Mouse (Mus musculus) olfactory bulb, adult 2 months (tissue): ENCODE results near the gene P4hb. TPM values are rescaled to one million over a fixed set of nuclear protein-coding genes. Genes with fewer than 3 reads are reported as not detected.

Source experiments
- H3K27ac ChIP-seq: fragments of 200-500 bp; 2 replicates; pipeline ENCODE4 v1.5.1; 2012; ENCODE audit warnings: low read depth, low read length; ENCODE audit not compliant: insufficient read depth
- H3K4me1 ChIP-seq: fragments of 200-500 bp; 2 replicates; pipeline ENCODE4 v1.6.1; 2012; ENCODE audit warnings: low read length; ENCODE audit not compliant: control insufficient read depth, insufficient read depth
- H3K4me3 ChIP-seq: fragments of 200-500 bp; 2 replicates; pipeline ENCODE4 v1.5.1; 2012; ENCODE audit warnings: mild to moderate bottlenecking, low read depth, low read length, moderate library complexity; ENCODE audit not compliant: insufficient read depth
- CTCF ChIP-seq: fragments of 200-500 bp; IDR thresholded peaks from 2 replicates; pipeline ENCODE4 v1.5.1; 2012; ENCODE audit warnings: low read depth, mild to moderate bottlenecking, low read length, moderate library complexity; ENCODE audit not compliant: insufficient read depth
- POLR2A ChIP-seq: fragments of 200-500 bp; IDR thresholded peaks from 2 replicates; pipeline ENCODE4 v1.6.1; 2012; ENCODE audit warnings: mild to moderate bottlenecking, low read depth, low read length, moderate library complexity; ENCODE audit not compliant: insufficient read depth
- WGBS: fragments of 180-500 bp; shearing (Covaris S2); methylation state at CpG from one replicate; pipeline ENCODE4 v1.1.7; 2018; 5-methylcytosine and 5-hydroxymethylcytosine counted together
- polyA plus RNA-seq: library from polyadenylated mRNA; stranded (reverse); fragments of >200 nt; gene quantifications from 2 replicates; pipeline ENCODE4 v1.2.4, GENCODE M21; 2012; ENCODE audit warnings: low replicate concordance; ENCODE audit not compliant: missing spikeins, insufficient read depth, insufficient read length

The P4hb gene
- polyA plus RNA-seq, 1 experiment: 309 TPM

DNA sequence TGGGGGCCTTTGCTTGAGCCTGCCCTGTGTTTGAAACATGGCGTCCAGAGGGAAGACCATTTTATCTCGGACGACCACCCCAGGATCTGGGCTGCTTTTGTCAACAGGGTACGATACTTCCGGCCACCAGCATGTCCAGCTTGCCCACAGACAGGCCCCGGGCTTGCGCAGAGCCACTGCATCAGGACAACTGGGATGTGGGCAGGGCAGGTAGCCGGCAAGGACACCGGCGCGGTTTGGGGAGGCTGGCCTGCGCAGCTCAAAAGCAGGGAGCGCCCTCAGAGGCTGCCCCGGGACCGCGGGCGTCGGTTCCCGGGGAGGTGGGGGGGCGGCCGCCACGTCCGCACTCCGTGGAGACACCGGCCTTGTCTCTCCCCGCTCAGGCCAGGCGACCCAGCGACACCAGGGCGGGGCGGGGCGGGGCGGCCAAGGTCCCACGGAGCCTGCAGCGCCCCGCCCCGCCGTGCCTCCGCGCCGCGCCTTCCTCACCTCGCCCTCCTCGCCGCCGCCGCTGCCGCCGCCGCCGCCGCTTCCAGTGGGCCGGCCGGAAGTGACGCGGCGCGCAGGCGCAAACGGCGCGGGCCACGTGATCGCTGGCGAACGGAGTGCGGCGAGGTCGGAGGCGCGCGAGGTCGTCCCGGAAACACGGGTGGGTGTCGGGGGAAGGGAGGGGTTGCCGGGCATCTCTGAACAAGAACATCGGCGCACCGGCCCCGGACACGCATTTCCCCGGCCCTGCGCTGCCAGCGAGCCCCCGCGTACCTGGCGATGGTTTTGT is 23.7 kb downstream of the P4hb start, which contains the start of gene Mcrip1:
Gene Mcrip1 (minus strand): TSS at position 560 of the 778 bp plus-strand sequence.
- Histone ChIP-seq H3K4me3 (peak within 1 kb of the TSS; percentile 86), H3K4me1 (peaks cover 22% of the 10 kb centered on the region), H3K27ac (peak within 1 kb of the TSS; percentile 45; the same call in 1 of the 2 replicates)
- TF ChIP-seq CTCF (no peak), POLR2A (peak; percentile 76)
- under 1% methylated on average over 81 of the region's 87 CpGs for WGBS

DNA sequence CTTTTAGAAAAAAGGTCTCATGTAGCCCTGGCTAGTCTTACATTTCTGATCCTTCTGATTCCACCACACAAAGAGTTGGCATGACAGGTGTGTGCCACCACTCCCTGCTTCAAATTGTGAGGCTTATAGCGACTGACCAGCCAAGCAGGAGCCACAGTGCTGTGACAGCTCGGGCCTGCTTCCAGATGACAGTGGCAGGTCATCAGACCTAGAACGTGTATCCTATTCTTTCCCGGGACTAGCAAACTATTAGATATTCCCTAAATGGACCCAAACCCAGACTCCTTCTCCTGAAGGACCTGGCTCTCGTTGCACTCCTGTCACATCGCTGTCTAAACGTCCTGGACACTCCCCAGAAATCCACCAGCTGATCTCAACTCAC is 24.3 kb downstream of the P4hb start:
- WGBS: 11% methylated on average over 7 of the region's 7 CpGs
- TF ChIP-seq CTCF: no peak
- TF ChIP-seq POLR2A: no peak
- Histone ChIP-seq H3K4me3 (peak overlapping the region; percentile 86), H3K27ac (no peak overlapping the region), H3K4me1 (peaks cover 22% of the 10 kb centered on the region)

DNA sequence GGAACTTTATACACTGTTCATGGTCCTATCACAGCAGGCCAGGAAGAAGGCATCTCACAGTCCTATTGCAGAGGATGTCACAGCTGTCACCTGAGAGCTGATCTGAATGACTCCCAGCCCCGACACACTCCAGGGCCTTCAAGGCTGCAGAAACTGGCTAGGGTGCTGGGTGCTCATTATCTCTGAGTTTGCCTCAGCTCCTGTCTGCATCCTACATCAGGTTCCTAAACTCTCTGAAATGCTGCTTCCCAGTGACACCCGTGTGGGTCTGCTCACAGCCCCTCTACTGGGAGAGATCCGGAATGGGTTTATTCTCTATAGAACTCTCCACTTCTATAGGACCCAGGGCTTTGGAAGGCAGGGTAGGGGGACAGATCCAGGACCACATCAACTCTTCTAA is 24.8 kb downstream of the P4hb start:
- WGBS: 64% methylated on average over 3 of the region's 3 CpGs
- TF ChIP-seq POLR2A (no peak), CTCF (no peak)
- Histone ChIP-seq H3K27ac (no peak overlapping the region), H3K4me3 (no peak overlapping the region), H3K4me1 (peaks cover 22% of the 10 kb centered on the region)

DNA sequence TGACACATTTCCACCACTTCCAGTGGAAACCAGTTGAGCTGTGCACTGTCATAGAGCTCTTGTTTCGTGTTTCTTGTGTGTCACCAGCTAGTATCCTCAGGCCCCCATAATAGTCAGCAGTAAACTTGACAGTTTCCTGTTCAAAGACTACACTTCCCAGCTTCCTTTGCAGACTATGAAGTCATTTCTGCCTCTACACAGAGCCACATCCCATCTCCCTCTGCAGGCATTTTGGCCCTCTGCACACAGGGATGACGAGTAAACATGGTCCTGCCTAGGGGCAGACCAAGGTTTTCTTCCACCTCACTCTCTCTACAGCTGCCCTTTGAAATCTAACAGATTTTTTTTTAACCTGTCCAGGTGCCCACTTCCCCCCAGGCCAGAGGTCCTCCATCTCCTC is 25.6 kb downstream of the P4hb start:
- 45% methylated on average over 2 of the region's 2 CpGs for WGBS
- H3K4me1 ChIP-seq: peaks cover 22% of the 10 kb centered on the region
- H3K27ac ChIP-seq: no peak overlapping the region
- TF ChIP-seq POLR2A: no peak
- no peak for TF ChIP-seq CTCF
- H3K4me3 ChIP-seq: no peak overlapping the region

DNA sequence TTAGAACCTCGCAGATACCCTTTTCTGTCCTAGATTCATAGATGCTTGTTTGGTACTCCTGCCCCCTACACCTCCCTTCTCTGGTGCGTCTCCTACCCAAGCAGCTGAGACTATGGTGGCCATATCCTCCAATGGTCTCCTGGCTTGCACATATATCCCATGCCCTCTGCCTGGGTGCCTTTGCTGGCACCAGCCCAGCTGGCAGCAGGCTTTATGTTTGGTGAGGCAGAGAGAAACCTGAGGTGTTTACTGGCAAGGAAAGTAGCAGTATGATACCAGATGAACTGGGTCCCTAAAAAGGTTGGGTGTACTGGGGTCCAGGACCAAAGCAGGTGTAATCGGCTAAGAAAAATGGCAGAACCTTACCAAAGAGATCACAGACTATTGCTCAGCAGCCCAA is 27.1 kb downstream of the P4hb start:
- peaks cover 22% of the 10 kb centered on the region for H3K4me1 ChIP-seq
- no peak overlapping the region for H3K27ac ChIP-seq
- H3K4me3 ChIP-seq: no peak overlapping the region
- TF ChIP-seq POLR2A: no peak
- no peak for TF ChIP-seq CTCF
- 86% methylated on average over 3 of the region's 3 CpGs for WGBS

GRCm38 (mm10) chr11:120542376-120542775 is 30.7 kb downstream of the P4hb start:
- no peak overlapping the region for H3K27ac ChIP-seq
- H3K4me3 ChIP-seq: no peak overlapping the region
- H3K4me1 ChIP-seq: peaks cover 16% of the 10 kb centered on the region
- TF ChIP-seq CTCF (no peak), POLR2A (no peak)
- 84% methylated on average over 6 of the region's 6 CpGs for WGBS

DNA sequence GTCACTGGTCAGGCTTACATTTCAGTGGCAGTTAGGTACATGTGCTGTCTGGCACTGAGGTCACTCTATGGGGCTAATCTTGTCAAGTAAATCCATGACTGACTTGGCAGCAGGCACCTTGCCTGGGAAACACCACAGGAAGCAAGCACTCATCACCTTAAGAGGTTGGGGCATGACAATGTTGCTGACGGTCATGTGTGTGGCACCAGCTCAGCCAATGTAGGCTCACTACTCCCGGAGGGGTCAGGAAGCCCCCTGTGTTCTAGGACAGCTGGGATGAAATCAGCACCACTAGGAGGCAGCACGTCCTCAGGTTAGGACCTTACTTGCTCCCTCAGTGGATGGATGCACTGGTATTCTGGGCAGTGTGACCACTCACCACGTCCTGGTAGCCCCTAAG is 31.1 kb downstream of the P4hb start:
- TF ChIP-seq CTCF (no peak), POLR2A (no peak)
- peaks cover 16% of the 10 kb centered on the region for H3K4me1 ChIP-seq
- no peak overlapping the region for H3K4me3 ChIP-seq
- no peak overlapping the region for H3K27ac ChIP-seq
- 35% methylated on average over 4 of the region's 4 CpGs for WGBS

- TF ChIP-seq POLR2A: no peak
- no peak for TF ChIP-seq CTCF
- no peak overlapping the region for H3K27ac ChIP-seq
- H3K4me1 ChIP-seq: peaks cover 16% of the 10 kb centered on the region
- WGBS: 21% methylated on average over 10 of the region's 10 CpGs
- no peak overlapping the region for H3K4me3 ChIP-seq
These were observed 33.6 kb downstream of the P4hb start for GRCm38 (mm10) chr11:120539285-120540014.

- 54% methylated on average over 8 of the region's 8 CpGs for WGBS
- H3K27ac ChIP-seq: no peak overlapping the region
- TF ChIP-seq CTCF: no peak
- TF ChIP-seq POLR2A: no peak
- peaks cover 16% of the 10 kb centered on the region for H3K4me1 ChIP-seq
- no peak overlapping the region for H3K4me3 ChIP-seq
These were observed 34.1 kb downstream of the P4hb start for GRCm38 (mm10) chr11:120538955-120539284.

- Histone ChIP-seq H3K4me3 (no peak overlapping the region), H3K27ac (no peak overlapping the region), H3K4me1 (peaks cover 16% of the 10 kb centered on the region)
- WGBS: 26% methylated on average over 3 of the region's 3 CpGs
- TF ChIP-seq POLR2A: no peak
- no peak for TF ChIP-seq CTCF
These were observed 34.6 kb downstream of the P4hb start for GRCm38 (mm10) chr11:120538485-120538884.
